ENCODE assay signal across 12 mouse cellular contexts in the genomic region with DNA sequence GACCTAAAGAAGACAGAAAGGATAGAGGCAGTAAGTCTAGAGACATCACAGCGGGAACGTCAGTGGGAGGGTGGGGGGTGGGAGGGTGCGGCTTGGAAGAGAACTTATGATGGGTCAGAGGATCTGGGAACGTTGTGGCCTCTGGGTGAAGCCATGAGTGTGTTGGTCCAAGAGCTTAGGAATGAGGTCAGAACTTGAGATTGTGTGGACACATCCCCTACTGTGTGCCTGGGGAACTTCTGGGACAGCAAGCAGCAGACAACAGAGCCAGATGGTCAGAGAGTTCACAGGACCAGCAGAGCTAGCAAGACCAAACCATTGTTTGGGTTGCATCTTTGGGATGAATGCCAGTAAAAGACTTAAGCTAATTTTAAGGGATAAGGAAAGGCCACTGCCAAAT.
"Had no signal": no experiment of that assay in that cellular context is flagged by ENCODE, and none has a peak within 500 bp of the region (broad histone marks: within the 10 kb centered on the region; RNA-seq: fewer than 3 reads in every experiment).

No protein-coding gene starts in this region.

- DNase-seq: left cerebral cortex, postnatal 4 days; liver; liver, embryonic 13.5 days; liver, postnatal 0 days; lung, adult 18-20 months; lung, adult 2 months; lung, embryonic 14.5 days; lung, postnatal 10 days; lung, postnatal 14 days; lung, postnatal 36 days; lung, postnatal 4 days; midbrain, embryonic 14.5 days had no signal
